Mouse (Mus musculus): ENCODE data around the gene Gm20547.

Gm20547 gene

GRCm38 (mm10) chr17:34896366-34896765 is 14.5 kb upstream of the Gm20547 start:
- DNase-seq (ENCODE audit: low read depth, low spot score), result no peak

DNA sequence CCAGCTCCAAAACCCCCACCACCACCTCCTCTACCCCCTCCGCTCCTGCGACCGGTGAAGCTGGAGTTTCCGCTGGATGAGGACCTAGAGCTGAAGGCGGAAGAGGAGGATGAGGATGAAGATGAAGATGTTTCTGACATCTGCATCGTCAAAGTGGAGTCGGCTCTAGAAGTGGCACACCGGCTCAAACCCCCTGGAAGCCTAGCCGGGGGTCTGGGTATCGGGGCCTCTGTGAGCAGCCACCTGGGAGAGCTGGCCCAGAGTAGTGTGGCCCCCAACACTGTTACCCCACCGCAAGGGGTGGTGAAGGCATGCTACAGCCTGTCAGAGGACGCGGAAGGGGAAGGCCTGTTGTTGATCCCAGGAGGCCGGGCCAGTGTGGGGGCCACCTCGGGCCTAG is 13.9 kb upstream of the Gm20547 start:
- DNase-seq (ENCODE audit: low read depth, low spot score), result no peak

DNA sequence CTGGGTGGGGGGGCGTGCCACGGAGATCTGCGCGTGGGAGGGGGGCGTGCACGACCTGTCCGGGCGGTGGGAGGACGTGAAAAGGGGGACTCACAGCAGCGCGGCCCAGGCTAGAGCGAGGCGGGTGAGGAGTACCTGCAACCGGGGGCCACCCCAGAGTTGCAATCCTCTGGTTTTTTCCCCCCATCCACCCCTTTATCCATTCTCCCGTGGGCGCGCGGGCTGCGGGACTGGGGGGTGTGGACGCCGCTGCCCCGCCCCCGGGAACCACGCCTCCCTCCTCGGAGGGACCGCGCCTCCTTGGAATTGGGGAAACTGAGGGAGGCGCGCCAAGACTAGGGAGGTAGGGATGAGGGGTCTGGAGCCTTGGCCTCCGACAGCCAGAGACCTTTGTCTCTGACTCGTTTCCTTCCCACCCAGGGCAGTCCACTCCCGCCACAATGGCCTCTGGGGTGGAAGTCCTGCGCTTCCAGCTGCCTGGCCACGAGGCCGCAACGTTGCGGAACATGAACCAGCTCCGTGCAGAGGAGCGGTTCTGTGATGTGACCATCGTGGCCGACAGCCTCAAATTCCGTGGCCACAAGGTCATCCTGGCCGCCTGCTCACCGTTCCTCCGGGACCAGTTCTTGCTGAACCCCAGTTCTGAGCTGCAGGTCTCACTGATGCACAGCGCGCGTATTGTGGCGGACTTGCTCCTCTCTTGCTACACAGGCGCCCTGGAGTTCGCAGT is 13.1 kb upstream of the Gm20547 start:
- DNase-seq (ENCODE audit: low read depth, low spot score), result peak; percentile 56

DNA sequence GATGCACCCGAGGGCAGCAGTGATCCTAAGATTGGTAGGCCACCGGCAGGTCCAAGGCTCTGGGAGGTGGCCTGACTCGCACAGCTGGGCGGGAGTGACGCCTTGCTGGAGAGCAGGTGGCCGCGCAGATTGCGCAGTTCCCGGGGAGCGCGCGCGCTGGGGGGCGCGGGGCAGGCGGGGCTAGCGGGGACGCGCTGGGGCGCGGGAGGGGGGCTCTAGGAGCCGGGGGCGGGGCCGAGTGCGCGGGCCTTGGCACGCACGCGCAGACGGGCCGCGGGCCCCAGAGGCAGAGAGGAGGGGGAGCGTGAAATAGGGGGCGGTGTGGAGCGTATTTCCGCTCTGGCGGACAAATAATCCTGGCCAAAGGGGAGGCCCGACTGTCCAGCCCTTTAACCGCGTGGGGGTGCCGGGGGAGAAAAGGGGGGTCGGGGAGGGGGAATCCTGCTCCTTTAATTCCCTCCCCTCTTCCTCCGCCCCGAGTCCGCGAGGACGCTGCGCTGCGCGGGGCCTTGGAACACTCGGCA is 12.3 kb upstream of the Gm20547 start:
- DNase-seq (ENCODE audit: low read depth, low spot score), result peak; percentile 94

- DNase-seq (ENCODE audit: low read depth, low spot score), result no peak
These were observed 11.4 kb upstream of the Gm20547 start for GRCm38 (mm10) chr17:34893072-34893824.

- no peak for DNase-seq (ENCODE audit: low read depth, low spot score)
These were observed 9.5 kb upstream of the Gm20547 start for GRCm38 (mm10) chr17:34891377-34891776.

DNA sequence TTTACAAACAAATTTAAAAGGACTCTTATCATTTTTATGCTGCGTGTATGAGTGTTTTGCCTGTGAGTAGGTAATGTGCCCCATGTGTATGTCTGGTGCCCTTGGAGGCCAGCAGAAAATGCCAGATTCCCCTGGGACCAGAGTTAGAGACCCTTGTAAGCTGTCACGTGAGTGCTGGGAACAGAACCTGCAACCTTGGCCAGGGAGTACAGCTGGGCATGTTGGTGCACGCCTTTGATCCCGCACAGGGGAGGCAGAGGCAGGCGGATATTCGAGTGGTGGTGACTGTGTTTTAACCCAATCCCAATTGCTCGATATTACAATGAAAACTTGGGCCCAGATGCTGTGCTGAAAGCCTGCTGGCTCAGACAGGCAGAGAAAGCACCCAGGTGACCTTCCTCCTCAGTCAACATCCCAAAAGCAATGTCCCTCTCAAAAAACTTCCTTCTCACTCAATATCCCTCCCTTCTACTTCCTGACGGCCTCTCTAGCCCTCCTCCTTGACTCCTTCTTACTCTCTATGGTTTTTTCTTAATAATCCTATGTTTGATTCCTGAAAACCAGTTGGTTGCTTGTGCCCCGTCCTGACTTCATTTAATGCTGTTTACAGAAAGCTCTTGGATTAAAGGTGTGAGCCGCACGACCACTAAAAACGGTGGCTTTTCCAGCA is 8.4 kb upstream of the Gm20547 start:
- DNase-seq (ENCODE audit: low read depth, low spot score), result no peak

- DNase-seq (ENCODE audit: low read depth, low spot score), result no peak
These were observed 6.1 kb upstream of the Gm20547 start for GRCm38 (mm10) chr17:34887942-34888341.

DNA sequence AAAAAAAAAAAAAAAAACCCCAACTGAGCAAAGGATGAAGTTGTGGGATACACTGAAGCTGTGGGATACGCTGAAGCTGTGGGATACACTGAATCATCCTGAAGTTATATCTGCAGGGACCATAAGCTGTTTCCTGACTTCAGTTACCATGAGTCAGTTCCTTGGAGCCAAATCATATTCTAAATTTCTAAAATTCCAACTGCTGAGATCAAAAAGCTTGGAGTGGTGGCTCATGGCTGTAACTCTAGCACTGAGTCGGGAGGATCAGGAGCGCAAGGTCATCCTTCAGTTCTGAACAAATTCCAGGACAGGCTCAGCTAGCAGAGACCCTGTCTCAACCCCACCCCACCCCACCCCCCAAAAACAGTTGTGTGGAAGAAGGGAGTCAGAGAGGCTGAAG is 3.8 kb upstream of the Gm20547 start:
- DNase-seq (ENCODE audit: low read depth, low spot score), result peak; percentile 82

DNA sequence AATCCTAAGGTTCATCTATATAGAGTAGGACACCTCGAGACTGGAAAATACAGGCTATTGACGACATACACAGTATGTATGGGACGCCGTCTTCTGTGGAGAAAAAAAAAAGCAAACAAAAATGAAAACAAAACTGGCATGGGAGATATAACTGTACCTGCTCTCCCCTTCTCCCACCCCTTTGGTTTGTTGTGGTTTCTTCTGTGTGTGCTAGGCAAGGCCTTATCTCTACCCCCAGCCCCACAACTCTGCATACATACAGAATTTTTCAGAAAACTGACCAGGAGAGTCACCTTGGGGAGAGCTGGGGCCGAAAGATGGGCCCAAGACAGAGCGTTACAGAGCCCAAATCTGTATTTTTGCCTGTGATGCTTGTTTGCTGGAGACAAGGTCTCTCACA is 2.9 kb upstream of the Gm20547 start:
- DNase-seq (ENCODE audit: low read depth, low spot score), result no peak

DNA sequence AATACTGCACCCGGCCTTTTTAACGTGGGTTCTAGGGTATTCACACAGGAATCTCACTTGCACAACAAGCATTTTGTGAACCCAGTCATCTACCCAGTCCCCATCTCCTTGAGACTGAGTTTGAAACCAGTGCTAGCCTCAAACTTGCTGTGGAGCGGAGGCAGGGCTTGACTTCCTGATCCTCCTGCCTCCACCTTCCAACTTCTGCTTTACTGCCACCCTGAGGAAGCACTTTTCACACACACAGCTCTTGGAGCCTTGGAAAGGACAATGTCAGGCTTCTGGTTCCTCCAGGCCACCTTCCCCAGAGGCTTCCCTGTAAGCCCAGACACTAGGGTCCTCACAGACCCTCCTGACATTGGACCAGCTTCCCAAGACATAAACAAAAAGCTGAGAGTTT is 1.5 kb upstream of the Gm20547 start:
- peak; percentile 48 for DNase-seq (ENCODE audit: low read depth, low spot score)

DNA sequence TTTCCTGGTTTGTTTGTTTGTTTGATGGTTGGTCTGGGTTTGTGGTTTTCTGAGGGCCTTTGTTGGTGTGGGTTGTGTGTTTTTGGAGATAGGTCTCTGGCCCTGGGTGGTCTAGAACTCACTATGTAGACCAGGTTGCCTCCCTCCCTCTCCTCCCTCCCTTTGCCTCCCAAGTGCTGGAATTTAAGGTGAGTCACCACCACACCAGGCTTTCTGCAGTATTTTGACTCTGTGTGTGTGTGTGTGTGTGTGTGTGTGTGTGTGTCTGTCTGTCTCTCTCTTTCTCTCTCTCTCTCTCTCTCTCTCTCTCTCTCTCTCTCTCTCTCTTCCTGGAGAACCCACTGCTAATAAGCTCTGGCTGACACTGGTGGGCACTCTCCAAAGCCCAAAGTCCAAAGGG is 676 bp downstream of the Gm20547 start:
- peak; percentile 67 for DNase-seq (ENCODE audit: low read depth, low spot score)

DNA sequence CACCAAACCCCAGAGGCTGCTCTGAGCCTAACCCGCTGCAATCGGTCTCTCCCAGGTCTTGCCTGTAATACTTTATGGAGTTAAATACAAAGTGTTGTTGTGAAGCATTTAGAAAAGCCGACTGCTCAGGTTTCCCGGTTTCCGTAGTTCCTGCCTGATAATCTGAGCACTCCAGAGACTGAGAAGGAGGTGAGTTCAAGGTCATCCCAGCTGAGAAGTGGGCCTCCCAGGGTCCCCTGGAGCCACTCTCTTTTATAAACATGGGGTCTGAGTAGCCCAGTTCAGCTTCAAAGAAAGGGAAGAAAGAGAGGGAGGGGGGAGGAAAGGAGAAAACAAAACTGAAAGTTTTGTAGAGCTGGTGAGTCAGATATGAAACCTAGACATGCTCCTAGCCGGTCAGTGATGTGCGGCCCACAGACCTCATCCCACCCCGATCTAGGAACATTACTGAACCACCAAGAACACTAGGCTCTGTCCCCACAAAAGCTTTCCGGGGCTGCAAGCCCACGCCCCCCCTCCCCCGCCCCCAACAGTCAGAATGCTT is 2.4 kb downstream of the Gm20547 start, which contains the start of gene Zbtb12:
TSS of gene Zbtb12 (plus strand) at position 148 of the 544 bp plus-strand sequence.
- DNase-seq (ENCODE audit: low read depth, low spot score), result peak; percentile 33

- no peak for DNase-seq (ENCODE audit: low read depth, low spot score)
These were observed 7.5 kb downstream of the Gm20547 start for GRCm38 (mm10) chr17:34874321-34874720.

GRCm38 (mm10) chr17:34865981-34866380 is 15.9 kb downstream of the Gm20547 start:
- DNase-seq (ENCODE audit: low read depth, low spot score), result no peak

DNA sequence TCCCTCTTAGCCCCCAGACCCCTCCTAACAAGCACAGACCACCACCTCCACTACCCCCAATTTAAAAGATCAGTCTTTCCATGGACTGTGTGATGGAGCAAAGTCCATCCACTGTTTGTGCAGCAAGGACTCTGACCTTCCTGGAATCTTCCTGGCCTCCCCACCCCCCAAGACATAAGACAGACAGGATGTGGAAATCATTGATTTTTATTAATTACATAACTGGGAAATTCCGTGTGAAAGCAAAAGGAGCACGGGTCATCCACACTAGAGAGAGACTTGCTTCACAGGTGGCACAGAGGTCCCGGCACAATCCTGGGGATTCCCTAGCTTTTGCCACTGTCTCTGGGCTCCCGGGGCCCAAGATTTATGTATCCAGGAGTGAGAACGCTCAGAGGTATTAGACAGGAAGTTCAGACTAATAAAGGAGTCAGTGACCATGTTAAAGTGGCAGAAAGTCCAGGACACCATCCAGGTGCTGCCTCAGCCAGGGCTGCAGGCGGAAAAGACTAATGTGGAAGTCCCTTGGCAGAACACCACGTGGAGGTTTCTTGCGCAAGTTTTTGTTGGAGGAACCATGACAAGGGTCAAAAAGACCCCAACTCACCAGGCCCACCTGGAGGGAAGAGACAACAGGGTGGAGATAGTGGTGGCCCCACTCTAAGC is 19.3 kb downstream of the Gm20547 start, which contains the start of gene Cfb:
TSS of gene Cfb (minus strand) at position 103 of the 666 bp plus-strand sequence.
- no peak for DNase-seq (ENCODE audit: low read depth, low spot score)

GRCm38 (mm10) chr17:34861704-34862415 is 20.0 kb downstream of the Gm20547 start:
- DNase-seq (ENCODE audit: low read depth, low spot score), result no peak

- DNase-seq (ENCODE audit: low read depth, low spot score), result no peak
These were observed 21.3 kb downstream of the Gm20547 start for GRCm38 (mm10) chr17:34860514-34860913.

DNA sequence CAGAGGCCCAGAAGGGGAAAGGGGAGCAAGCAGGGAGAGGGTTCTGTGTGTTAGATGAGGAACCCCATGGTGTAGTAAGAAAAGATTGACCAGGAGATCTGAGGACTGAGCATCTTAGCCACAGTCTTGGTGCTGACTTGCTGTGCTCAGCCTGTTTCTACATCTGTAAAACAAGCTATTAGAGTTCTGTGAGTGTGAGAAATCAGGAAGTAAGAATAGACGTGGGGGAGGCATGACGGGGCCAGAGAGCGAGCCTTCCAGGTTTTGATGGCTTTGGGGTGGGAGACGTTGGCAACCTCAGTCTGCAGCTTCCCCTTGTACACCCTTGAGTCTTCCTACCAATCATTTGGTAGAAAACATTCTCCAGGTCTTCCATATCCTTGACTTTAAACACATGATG is 23.2 kb downstream of the Gm20547 start:
- DNase-seq (ENCODE audit: low read depth, low spot score), result no peak

GRCm38 (mm10) chr17:34855825-34856224 is 26.0 kb downstream of the Gm20547 start:
- peak; percentile 73 for DNase-seq (ENCODE audit: low read depth, low spot score)

- DNase-seq (ENCODE audit: low read depth, low spot score), result no peak
These were observed 27.1 kb downstream of the Gm20547 start for GRCm38 (mm10) chr17:34854761-34855160.

Data from 3T3-L1 (cell line).